Mouse (Mus musculus) monocyte, adult 5-6 weeks (primary cell): Measurements from ENCODE around the gene Gm45234. TPM values are rescaled to one million over a fixed set of nuclear protein-coding genes. Genes with fewer than 3 reads are reported as not detected.

Experiments
- ATAC-seq: fragments of 153-309, 156-312 bp; replicated peaks from 2 replicates; pipeline ENCODE4 v1.8.0; 2017; ENCODE audit warnings: mild to moderate bottlenecking; ENCODE audit not compliant: low TSS enrichment, insufficient number of reproducible peaks, severe bottlenecking, poor library complexity, low FRiP score
- total RNA-seq: library from RNA; stranded (forward); fragments of 200-1000, 200-491, 200-594 nt; gene quantifications from 3 replicates; pipeline ENCODE4 v1.2.3, GENCODE M21; 2017

Gm45234 gene
- total RNA-seq, 1 experiment from 2014 or later = 0.19 TPM

DNA sequence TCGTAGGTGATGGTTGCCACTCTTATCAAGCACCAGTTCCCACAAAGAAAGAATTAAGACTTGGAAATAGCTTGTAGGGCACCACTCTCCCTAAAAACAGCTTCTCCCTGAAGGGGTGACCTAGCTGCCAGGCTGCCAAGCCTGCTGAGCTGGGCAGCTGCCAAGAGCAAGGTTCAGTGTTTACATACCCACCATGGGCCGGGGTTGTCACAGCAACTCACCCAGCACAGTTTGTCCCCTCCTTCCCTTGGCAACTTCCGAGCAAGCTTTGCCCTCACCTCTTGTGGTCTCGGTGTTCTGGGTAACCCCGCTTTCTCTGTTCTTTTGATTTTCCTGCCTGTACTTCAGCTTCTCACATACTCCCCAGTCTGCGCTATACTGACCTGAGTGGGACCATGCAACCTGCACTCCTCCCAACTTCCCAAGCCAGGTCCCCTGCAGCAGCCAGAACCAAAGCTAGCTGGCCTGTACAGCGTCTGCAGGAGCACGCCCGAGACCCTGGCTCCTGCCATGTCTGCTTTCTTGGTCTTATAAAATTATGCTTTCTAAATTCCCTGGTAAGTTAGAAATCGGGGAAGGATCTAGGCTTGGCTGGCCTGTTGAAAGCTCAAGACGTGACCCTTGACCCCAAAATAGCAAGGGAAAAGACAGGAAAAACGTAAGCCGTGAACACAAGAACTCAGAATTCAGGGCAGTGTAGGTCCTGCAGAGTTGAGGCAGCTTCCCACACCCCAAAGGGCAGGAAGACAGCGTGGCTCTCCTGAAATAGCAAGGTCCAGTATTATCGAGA lies 61.5 kb downstream of the Gm45234 start:
- ATAC-seq = no peak

GRCm38 (mm10) chr6:124693243-124693981 lies 62.4 kb downstream of the Gm45234 start:
- no peak for ATAC-seq

DNA sequence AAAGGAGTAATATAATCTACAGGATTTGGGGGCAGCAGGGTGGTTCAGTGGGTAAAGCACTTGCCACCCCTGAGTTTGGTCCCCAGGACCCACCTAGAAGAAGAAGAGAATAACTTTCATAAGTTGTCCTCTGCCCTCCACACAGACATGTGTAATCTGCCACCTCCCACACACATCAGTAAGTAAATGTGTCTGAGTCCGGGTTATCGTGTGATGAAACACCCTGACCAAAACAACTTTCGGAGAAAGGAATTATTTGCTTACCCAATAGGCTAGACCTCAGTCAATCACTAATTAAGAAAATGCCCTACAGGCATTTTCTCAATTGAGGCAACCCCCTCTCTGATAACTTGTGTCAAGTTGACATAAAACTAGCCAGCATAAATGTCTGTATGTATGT lies 65.3 kb downstream of the Gm45234 start:
- ATAC-seq = no peak

Other genes starting within 250 kb of the Gm45234 start
- gene C1ra, start 243.6 kb downstream of the Gm45234 start, total RNA-seq = 1.4 TPM in 1 of 3 replicates, not detected in the others
- gene C1s1, start 213.7 kb downstream of the Gm45234 start, total RNA-seq = not detected in 3 replicates
- gene C1rb, start 185.7 kb downstream of the Gm45234 start, total RNA-seq = not detected in 3 replicates
- gene C1s2, start 119.9 kb downstream of the Gm45234 start, total RNA-seq = not detected in 3 replicates
- 18.6 to 29.6 TPM (median 20.8 TPM) in 3 replicates for gene Lpcat3, start 93.0 kb downstream of the Gm45234 start, total RNA-seq
- gene Emg1, start 43.8 kb downstream of the Gm45234 start, total RNA-seq = 82.8 to 125 TPM (median 86.6 TPM) in 3 replicates
- gene Phb2, start 43.7 kb downstream of the Gm45234 start, total RNA-seq = 123 to 138 TPM (median 126 TPM) in 3 replicates
- gene Ptpn6, start 17.3 kb downstream of the Gm45234 start, total RNA-seq = 1,360 to 1,911 TPM (median 1,427 TPM) in 3 replicates
- 150 to 174 TPM (median 165 TPM) in 3 replicates for gene Grcc10, start 14.6 kb downstream of the Gm45234 start, total RNA-seq
- 1.5 to 6.2 TPM in 2 of 3 replicates, not detected in the other for gene Atn1, start 503 bp upstream of the Gm45234 start, total RNA-seq
- gene Eno2, start 13.7 kb upstream of the Gm45234 start, total RNA-seq = not detected in 3 replicates
- gene Lrrc23, start 23.7 kb upstream of the Gm45234 start, total RNA-seq = 2.2 TPM in 1 of 3 replicates, not detected in the others
- 8.2 to 11.2 TPM (median 10.4 TPM) in 3 replicates for gene Spsb2, start 52.6 kb upstream of the Gm45234 start, total RNA-seq
- gene Tpi1, start 58.3 kb upstream of the Gm45234 start, total RNA-seq = 71.9 to 103 TPM (median 88.6 TPM) in 3 replicates
- gene Usp5, start 73.5 kb upstream of the Gm45234 start, total RNA-seq = 34.6 to 45.5 TPM (median 35.5 TPM) in 3 replicates
- gene Cdca3, start 73.5 kb upstream of the Gm45234 start, total RNA-seq = 0.32 to 5.8 TPM in 2 of 3 replicates, not detected in the other
- 0.19 TPM in 1 of 3 replicates, not detected in the others for gene Gnb3, start 84.3 kb upstream of the Gm45234 start, total RNA-seq
- gene P3h3, start 101.7 kb upstream of the Gm45234 start, total RNA-seq = 0.39 TPM in 1 of 3 replicates, not detected in the others
- 0.38 TPM in 1 of 3 replicates, not detected in the others for gene Gpr162, start 108.0 kb upstream of the Gm45234 start, total RNA-seq
- 3.1 to 5.2 TPM (median 4.0 TPM) in 3 replicates for gene Cd4, start 132.2 kb upstream of the Gm45234 start, total RNA-seq
- 0.68 TPM in 1 of 3 replicates, not detected in the others for gene Lag3, start 155.7 kb upstream of the Gm45234 start, total RNA-seq
- 89.3 to 145 TPM (median 115 TPM) in 3 replicates for gene Ptms, start 164.1 kb upstream of the Gm45234 start, total RNA-seq
- 46.8 to 65.2 TPM (median 56.4 TPM) in 3 replicates for gene Mlf2, start 175.4 kb upstream of the Gm45234 start, total RNA-seq
- gene Cops7a, start 209.5 kb upstream of the Gm45234 start, total RNA-seq = 7.6 to 25.6 TPM (median 21.5 TPM) in 3 replicates
- gene Pianp, start 240.7 kb upstream of the Gm45234 start, total RNA-seq = not detected in 3 replicates